Mouse (Mus musculus): ENCODE results near the gene Cbx8. TPM values are rescaled to one million over a fixed set of nuclear protein-coding genes. Genes with fewer than 3 reads are reported as not detected.

Cbx8 gene
- polyA plus RNA-seq, 1 experiment from 2014 or later: 13.0 TPM

- peaks cover 87% of the 10 kb centered on the region for H3K27me3 ChIP-seq (ENCODE audit: insufficient read depth, poor library complexity, severe bottlenecking)
- DNase-seq (ENCODE audit: low spot score): peak; percentile 29
Measured at GRCm38 (mm10) chr11:119082638-119083599, 42.1 kb upstream of the Cbx8 start.

GRCm38 (mm10) chr11:119081839-119082637, 41.3 kb upstream of the Cbx8 start:
- Histone ChIP-seq H3K9me3 (no peaks in the 10 kb centered on the region), H3K27ac (no peak overlapping the region), H3K4me1 (replicated peaks) (peaks cover 88% of the 10 kb centered on the region), H3K4me3 (peak overlapping the region; percentile 29; the same call in 1 of the 2 replicates), H3K36me3 (peaks cover 17% of the 10 kb centered on the region), H3K27me3 (ENCODE audit: insufficient read depth, poor library complexity, severe bottlenecking) (peaks cover 83% of the 10 kb centered on the region)
- 6% methylated on average over 21 of the region's 21 CpGs for WGBS
- DNase-seq (ENCODE audit: low spot score): peak; percentile 72

More at GRCm38 (mm10) chr11:119082638-119083599, 42.1 kb upstream of the Cbx8 start:
- H3K27ac ChIP-seq: no peak overlapping the region
- no peaks in the 10 kb centered on the region for H3K9me3 ChIP-seq
- peaks cover 11% of the 10 kb centered on the region for H3K36me3 ChIP-seq
- WGBS: under 1% methylated on average over 20 of the region's 20 CpGs
- H3K4me3 ChIP-seq: peak overlapping the region; percentile 88
- H3K4me1 ChIP-seq (replicated peaks): peaks cover 92% of the 10 kb centered on the region

- Histone ChIP-seq H3K27me3 (ENCODE audit: insufficient read depth, poor library complexity, severe bottlenecking) (peaks cover 81% of the 10 kb centered on the region), H3K4me3 (peak overlapping the region; percentile 29), H3K36me3 (peaks cover 17% of the 10 kb centered on the region), H3K4me1 (replicated peaks) (peaks cover 80% of the 10 kb centered on the region), H3K27ac (no peak overlapping the region), H3K9me3 (no peaks in the 10 kb centered on the region)
- WGBS: 7% methylated on average over 47 of the region's 47 CpGs
- DNase-seq (ENCODE audit: low spot score): peak; percentile 50
Measured at GRCm38 (mm10) chr11:119081148-119081838, 40.5 kb upstream of the Cbx8 start.

- 9% methylated on average over 33 of the region's 33 CpGs for WGBS
- no peak overlapping the region for H3K27ac ChIP-seq
- no peaks in the 10 kb centered on the region for H3K9me3 ChIP-seq
- H3K4me1 ChIP-seq (replicated peaks): peaks cover 73% of the 10 kb centered on the region
- H3K36me3 ChIP-seq: peaks cover 17% of the 10 kb centered on the region
- H3K4me3 ChIP-seq: peak overlapping the region; percentile 29
- peaks cover 85% of the 10 kb centered on the region for H3K27me3 ChIP-seq (ENCODE audit: insufficient read depth, poor library complexity, severe bottlenecking)
- DNase-seq (ENCODE audit: low spot score): peak; percentile 25
Measured at GRCm38 (mm10) chr11:119080461-119081147, 39.8 kb upstream of the Cbx8 start.

GRCm38 (mm10) chr11:119079445-119079837, 38.7 kb upstream of the Cbx8 start:
- 12% methylated on average over 7 of the region's 7 CpGs for WGBS
- peaks cover 92% of the 10 kb centered on the region for H3K27me3 ChIP-seq (ENCODE audit: insufficient read depth, poor library complexity, severe bottlenecking)

GRCm38 (mm10) chr11:119078691-119079444, 38.1 kb upstream of the Cbx8 start:
- Histone ChIP-seq H3K27ac (peak overlapping the region; percentile 77), H3K27me3 (ENCODE audit: insufficient read depth, poor library complexity, severe bottlenecking) (peaks cover 92% of the 10 kb centered on the region), H3K4me1 (replicated peaks) (peaks cover 61% of the 10 kb centered on the region), H3K36me3 (peaks cover 17% of the 10 kb centered on the region), H3K9me3 (no peaks in the 10 kb centered on the region), H3K4me3 (peak overlapping the region; percentile 37)
- peak; percentile 67 for DNase-seq (ENCODE audit: low spot score)
- 2% methylated on average over 24 of the region's 27 CpGs for WGBS

More at GRCm38 (mm10) chr11:119079445-119079837, 38.7 kb upstream of the Cbx8 start:
- H3K4me1 ChIP-seq (replicated peaks): peaks cover 62% of the 10 kb centered on the region
- peaks cover 17% of the 10 kb centered on the region for H3K36me3 ChIP-seq
- DNase-seq (ENCODE audit: low spot score): no peak
- peak overlapping the region; percentile 77 for H3K27ac ChIP-seq
- no peaks in the 10 kb centered on the region for H3K9me3 ChIP-seq
- peak overlapping the region; percentile 37 for H3K4me3 ChIP-seq

- WGBS: 73% methylated on average over 4 of the region's 4 CpGs
- no peak overlapping the region for H3K4me3 ChIP-seq
- H3K27ac ChIP-seq: no peak overlapping the region
- H3K9me3 ChIP-seq: no peaks in the 10 kb centered on the region
- DNase-seq (ENCODE audit: low spot score): no peak
- peaks cover 17% of the 10 kb centered on the region for H3K36me3 ChIP-seq
- H3K27me3 ChIP-seq (ENCODE audit: insufficient read depth, poor library complexity, severe bottlenecking): peaks cover 92% of the 10 kb centered on the region
- H3K4me1 ChIP-seq (replicated peaks): peaks cover 58% of the 10 kb centered on the region
Measured at GRCm38 (mm10) chr11:119077755-119078154, 37.0 kb upstream of the Cbx8 start.

GRCm38 (mm10) chr11:119075805-119076204, 35.0 kb upstream of the Cbx8 start:
- Histone ChIP-seq H3K9me3 (no peaks in the 10 kb centered on the region), H3K27me3 (ENCODE audit: insufficient read depth, poor library complexity, severe bottlenecking) (peaks cover 87% of the 10 kb centered on the region), H3K27ac (no peak overlapping the region), H3K4me1 (replicated peaks) (peaks cover 38% of the 10 kb centered on the region), H3K4me3 (no peak overlapping the region), H3K36me3 (peaks cover 10% of the 10 kb centered on the region)
- no peak for DNase-seq (ENCODE audit: low spot score)
- 90% methylated on average over 5 of the region's 5 CpGs for WGBS

GRCm38 (mm10) chr11:119073876-119074433, 33.2 kb upstream of the Cbx8 start:
- WGBS: 79% methylated on average over 6 of the region's 6 CpGs
- H3K27ac ChIP-seq: no peak overlapping the region
- no peak for DNase-seq (ENCODE audit: low spot score)
- H3K27me3 ChIP-seq (ENCODE audit: insufficient read depth, poor library complexity, severe bottlenecking): peaks cover 69% of the 10 kb centered on the region
- H3K9me3 ChIP-seq: no peaks in the 10 kb centered on the region
- H3K4me3 ChIP-seq: no peak overlapping the region
- H3K4me1 ChIP-seq (replicated peaks): peaks cover 23% of the 10 kb centered on the region
- H3K36me3 ChIP-seq: 0 out of 2 replicates have a peak, but pooled peaks cover 6% of the 10 kb centered on the region

- 0 out of 2 replicates have a peak, but pooled peaks cover 6% of the 10 kb centered on the region for H3K36me3 ChIP-seq
- H3K4me1 ChIP-seq (replicated peaks): peaks cover 14% of the 10 kb centered on the region
- peaks cover 59% of the 10 kb centered on the region for H3K27me3 ChIP-seq (ENCODE audit: insufficient read depth, poor library complexity, severe bottlenecking)
- WGBS: 79% methylated on average over 6 of the region's 6 CpGs
- no peak overlapping the region for H3K27ac ChIP-seq
- no peak overlapping the region for H3K4me3 ChIP-seq
- no peaks in the 10 kb centered on the region for H3K9me3 ChIP-seq
- no peak for DNase-seq (ENCODE audit: low spot score)
Measured at GRCm38 (mm10) chr11:119072986-119073385, 32.2 kb upstream of the Cbx8 start.

- H3K27ac ChIP-seq: no peak overlapping the region
- WGBS: 88% methylated on average over 7 of the region's 7 CpGs
- no peak for DNase-seq (ENCODE audit: low spot score)
- H3K36me3 ChIP-seq: no peaks in the 10 kb centered on the region
- H3K4me3 ChIP-seq: no peak overlapping the region
- peaks cover 60% of the 10 kb centered on the region for H3K27me3 ChIP-seq (ENCODE audit: insufficient read depth, poor library complexity, severe bottlenecking)
- no peaks in the 10 kb centered on the region for H3K9me3 ChIP-seq
- peaks cover 12% of the 10 kb centered on the region for H3K4me1 ChIP-seq (replicated peaks)
Measured at GRCm38 (mm10) chr11:119072239-119072638, 31.5 kb upstream of the Cbx8 start.
